Mouse (Mus musculus) CD4-positive helper T cell, adult 2 months (primary cell): Measurements from ENCODE around the gene Prss35.

ENCODE experiments used
- DNase-seq: peaks from one replicate; pipeline ENCODE4 v3.0.0-alpha.2; 2012; ENCODE audit warnings: low read depth, missing footprints, low spot score

The Prss35 gene

GRCm38 (mm10) chr9:86734357-86734756 lies 9.1 kb upstream of the Prss35 start:
- no peak for DNase-seq

GRCm38 (mm10) chr9:86734795-86735194 lies 8.7 kb upstream of the Prss35 start:
- no peak for DNase-seq

GRCm38 (mm10) chr9:86736991-86737390 lies 6.5 kb upstream of the Prss35 start:
- no peak for DNase-seq

GRCm38 (mm10) chr9:86738067-86738466 lies 5.4 kb upstream of the Prss35 start:
- DNase-seq, result no peak

GRCm38 (mm10) chr9:86738801-86739200 lies 4.6 kb upstream of the Prss35 start:
- no peak for DNase-seq

GRCm38 (mm10) chr9:86739971-86740370 lies 3.5 kb upstream of the Prss35 start:
- DNase-seq, result no peak

- DNase-seq, result no peak
These were observed 592 bp downstream of the Prss35 start for GRCm38 (mm10) chr9:86744041-86744440.

- DNase-seq, result peak; percentile 10
These were observed 2.6 kb downstream of the Prss35 start for GRCm38 (mm10) chr9:86745926-86746581.

GRCm38 (mm10) chr9:86762477-86763376 lies 19.3 kb downstream of the Prss35 start:
- no peak for DNase-seq

GRCm38 (mm10) chr9:86764002-86764401 lies 20.6 kb downstream of the Prss35 start:
- no peak for DNase-seq

- DNase-seq, result no peak
These were observed 23.5 kb downstream of the Prss35 start for GRCm38 (mm10) chr9:86766991-86767390.

GRCm38 (mm10) chr9:86772897-86773296 lies 29.4 kb downstream of the Prss35 start:
- DNase-seq, result no peak

GRCm38 (mm10) chr9:86773996-86774395 lies 30.5 kb downstream of the Prss35 start:
- DNase-seq, result no peak

- DNase-seq, result no peak
These were observed 31.9 kb downstream of the Prss35 start for GRCm38 (mm10) chr9:86775374-86775773.

- no peak for DNase-seq
These were observed 33.9 kb downstream of the Prss35 start for GRCm38 (mm10) chr9:86777309-86777708.

- no peak for DNase-seq
These were observed 34.8 kb downstream of the Prss35 start for GRCm38 (mm10) chr9:86778212-86778611.

- DNase-seq, result no peak
These were observed 38.0 kb downstream of the Prss35 start for GRCm38 (mm10) chr9:86781426-86781825.

- DNase-seq, result no peak
These were observed 39.4 kb downstream of the Prss35 start for GRCm38 (mm10) chr9:86782836-86783235.

GRCm38 (mm10) chr9:86789186-86789585 lies 45.7 kb downstream of the Prss35 start:
- no peak for DNase-seq

- no peak for DNase-seq
These were observed 48.5 kb downstream of the Prss35 start for GRCm38 (mm10) chr9:86791927-86792326.

- no peak for DNase-seq
These were observed 51.8 kb downstream of the Prss35 start for GRCm38 (mm10) chr9:86795236-86795635.

GRCm38 (mm10) chr9:86797553-86797952 lies 54.1 kb downstream of the Prss35 start:
- DNase-seq, result no peak

- DNase-seq, result no peak
These were observed 54.7 kb downstream of the Prss35 start for GRCm38 (mm10) chr9:86798129-86798528.
